Mouse (Mus musculus) stomach, embryonic 16.5 days (tissue): ENCODE data around the gene Taok1. TPM values are rescaled to one million over a fixed set of nuclear protein-coding genes. Genes with fewer than 3 reads are reported as not detected.

ENCODE experiments used
- ATAC-seq: fragments of 200-750 bp; cut with Nextera tagmentation; 2 replicates; pipeline ENCODE4 v1.8.0; 2017; ENCODE audit warnings: moderate number of reproducible peaks, moderate TSS enrichment; ENCODE audit not compliant: insufficient read depth, low FRiP score
- H3K27ac ChIP-seq: fragments of 300-500 bp; sonication (generic); 2 replicates; pipeline ENCODE4 v1.5.1; 2014; ENCODE audit warnings: low read length
- H3K27me3 ChIP-seq: fragments of 300-500 bp; sonication (generic); 2 replicates; pipeline ENCODE4 v1.6.1; 2014; ENCODE audit warnings: low read length, control low read depth, mixed read lengths; ENCODE audit not compliant: control insufficient read depth, insufficient read depth
- H3K36me3 ChIP-seq: fragments of 300-500 bp; sonication (generic); 2 replicates; pipeline ENCODE4 v1.6.1; 2014; ENCODE audit warnings: low read length; ENCODE audit not compliant: control insufficient read depth, insufficient read depth
- H3K4me1 ChIP-seq: fragments of 300-500 bp; sonication (generic); 2 replicates; pipeline ENCODE4 v1.6.1; 2014; ENCODE audit warnings: low read length, control low read depth, mixed read lengths; ENCODE audit not compliant: control insufficient read depth, insufficient read depth
- H3K4me2 ChIP-seq: fragments of 300-500 bp; sonication (generic); 2 replicates; pipeline ENCODE4 v1.6.1; 2014; ENCODE audit warnings: low read depth, low read length, mixed read lengths
- H3K4me3 ChIP-seq: fragments of 300-500 bp; sonication (generic); replicated peaks from 2 replicates; pipeline ENCODE4 v1.5.1; 2014; ENCODE audit warnings: mild to moderate bottlenecking, low read length
- H3K9ac ChIP-seq: fragments of 300-500 bp; sonication (generic); 2 replicates; pipeline ENCODE4 v1.6.1; 2014; ENCODE audit warnings: low read length
- H3K9me3 ChIP-seq: fragments of 300-500 bp; sonication (generic); replicated peaks from 2 replicates; pipeline ENCODE4 v1.6.1; 2016; ENCODE audit warnings: low read length, control low read depth; ENCODE audit not compliant: control insufficient read depth
- WGBS: fragments of 180-500 bp; shearing (Covaris S2); extraction: QIAGEN DNeasy Blood & Tissue Kit; methylation state at CpG from one replicate; pipeline ENCODE4 v1.1.7; 2014; 5-methylcytosine and 5-hydroxymethylcytosine counted together
- polyA plus RNA-seq: library from polyadenylated mRNA; unstranded; fragments of >200 nt; fragmentation: Nextera tagmentation; extraction: Ambion mirVana; gene quantifications from 2 replicates; pipeline ENCODE4 v1.2.1, GENCODE M21; 2015

The Taok1 gene
- polyA plus RNA-seq, 1 experiment from 2014 or later, result 11.5 TPM

GRCm38 (mm10) chr11:77506273-77506672, 101.3 kb downstream of the Taok1 start:
- Histone ChIP-seq H3K27me3 (no peaks in the 10 kb centered on the region), H3K4me3 (no peak overlapping the region), H3K4me1 (peaks cover 8% of the 10 kb centered on the region), H3K9ac (no peak overlapping the region), H3K4me2 (no peak overlapping the region), H3K27ac (no peak overlapping the region), H3K36me3 (peaks cover 32% of the 10 kb centered on the region), H3K9me3 (no peaks in the 10 kb centered on the region)
- WGBS, result 79% methylated on average over 14 of the region's 14 CpGs
- ATAC-seq, result no peak

- Histone ChIP-seq H3K4me3 (no peak overlapping the region), H3K4me1 (peaks cover 10% of the 10 kb centered on the region), H3K9me3 (no peaks in the 10 kb centered on the region), H3K27me3 (no peaks in the 10 kb centered on the region), H3K4me2 (no peak overlapping the region), H3K27ac (no peak overlapping the region), H3K36me3 (peaks cover 39% of the 10 kb centered on the region), H3K9ac (no peak overlapping the region)
- ATAC-seq, result no peak
- WGBS, result 83% methylated on average over 22 of the region's 22 CpGs
Observed at GRCm38 (mm10) chr11:77505291-77505980, 102.2 kb downstream of the Taok1 start.

GRCm38 (mm10) chr11:77504377-77504776, 103.2 kb downstream of the Taok1 start:
- 90% methylated on average over 19 of the region's 19 CpGs for WGBS
- Histone ChIP-seq H3K4me3 (no peak overlapping the region), H3K36me3 (peaks cover 38% of the 10 kb centered on the region), H3K4me2 (no peak overlapping the region), H3K27me3 (no peaks in the 10 kb centered on the region), H3K4me1 (peaks cover 10% of the 10 kb centered on the region), H3K27ac (no peak overlapping the region), H3K9me3 (no peaks in the 10 kb centered on the region), H3K9ac (no peak overlapping the region)
- ATAC-seq, result no peak

DNA sequence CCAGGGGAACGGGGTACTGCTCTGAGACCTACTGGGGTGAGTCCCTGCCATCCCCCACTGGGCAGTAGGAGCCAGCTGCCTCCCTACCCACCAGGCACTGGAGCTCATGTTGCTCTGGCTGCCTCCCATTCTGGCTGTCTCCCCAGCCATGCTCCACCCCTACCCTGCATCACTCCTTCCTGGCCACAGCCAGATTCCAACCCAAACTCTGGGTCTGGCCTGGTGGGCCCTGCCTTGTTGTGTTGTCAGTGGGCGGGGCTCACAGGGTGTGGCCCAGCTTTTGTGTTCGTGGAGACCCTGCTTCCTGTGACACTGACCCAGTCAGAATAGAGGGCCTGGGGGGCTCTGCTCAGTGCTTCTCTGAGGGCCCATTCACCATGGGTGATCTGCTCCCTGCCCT, 104.1 kb downstream of the Taok1 start:
- Histone ChIP-seq H3K27ac (peak overlapping the region; percentile 55; the same call in 1 of the 2 replicates), H3K9me3 (no peaks in the 10 kb centered on the region), H3K36me3 (peaks cover 39% of the 10 kb centered on the region), H3K27me3 (no peaks in the 10 kb centered on the region), H3K4me1 (peaks cover 12% of the 10 kb centered on the region), H3K4me3 (no peak overlapping the region), H3K9ac (0 out of 2 replicates have a peak overlapping the region, but pooled peaks have one; percentile 19), H3K4me2 (no peak overlapping the region)
- 57% methylated on average over 3 of the region's 3 CpGs for WGBS
- peak; percentile 9; the same call in 1 of the 2 replicates for ATAC-seq

GRCm38 (mm10) chr11:77502481-77502880, 105.1 kb downstream of the Taok1 start:
- ATAC-seq, result no peak
- peaks cover 39% of the 10 kb centered on the region for H3K36me3 ChIP-seq
- no peak overlapping the region for H3K4me2 ChIP-seq
- peaks cover 17% of the 10 kb centered on the region for H3K4me1 ChIP-seq
- peak overlapping the region; percentile 34; the same call in 1 of the 2 replicates for H3K27ac ChIP-seq
- H3K27me3 ChIP-seq, result no peaks in the 10 kb centered on the region
- H3K9me3 ChIP-seq, result no peaks in the 10 kb centered on the region
- 75% methylated on average over 6 of the region's 6 CpGs for WGBS
- H3K4me3 ChIP-seq, result no peak overlapping the region
- H3K9ac ChIP-seq, result no peak overlapping the region

DNA sequence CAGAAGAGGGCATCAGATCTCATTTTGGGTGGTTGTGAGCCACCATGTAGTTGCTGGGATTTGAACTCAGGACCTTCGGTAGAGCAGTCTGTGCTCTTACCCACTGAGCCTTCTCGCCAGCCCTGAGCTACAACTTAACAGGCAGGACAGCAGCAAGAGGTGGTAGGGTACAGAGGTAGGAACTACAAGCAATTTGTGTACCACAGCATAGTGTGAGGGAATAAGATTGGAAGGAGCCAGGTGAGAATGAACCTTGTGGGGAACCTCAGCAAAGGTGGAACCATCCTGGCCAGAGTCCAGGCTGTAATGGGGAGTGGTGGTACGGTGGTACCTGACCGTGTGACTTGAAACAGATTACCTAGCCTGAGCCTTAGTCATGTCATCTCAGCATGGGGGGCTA, 105.6 kb downstream of the Taok1 start:
- Histone ChIP-seq H3K9me3 (no peaks in the 10 kb centered on the region), H3K4me3 (no peak overlapping the region), H3K9ac (no peak overlapping the region), H3K27ac (no peak overlapping the region), H3K4me1 (peaks cover 21% of the 10 kb centered on the region), H3K36me3 (peaks cover 39% of the 10 kb centered on the region), H3K4me2 (no peak overlapping the region), H3K27me3 (no peaks in the 10 kb centered on the region)
- ATAC-seq, result no peak
- WGBS, result 90% methylated on average over 4 of the region's 4 CpGs

DNA sequence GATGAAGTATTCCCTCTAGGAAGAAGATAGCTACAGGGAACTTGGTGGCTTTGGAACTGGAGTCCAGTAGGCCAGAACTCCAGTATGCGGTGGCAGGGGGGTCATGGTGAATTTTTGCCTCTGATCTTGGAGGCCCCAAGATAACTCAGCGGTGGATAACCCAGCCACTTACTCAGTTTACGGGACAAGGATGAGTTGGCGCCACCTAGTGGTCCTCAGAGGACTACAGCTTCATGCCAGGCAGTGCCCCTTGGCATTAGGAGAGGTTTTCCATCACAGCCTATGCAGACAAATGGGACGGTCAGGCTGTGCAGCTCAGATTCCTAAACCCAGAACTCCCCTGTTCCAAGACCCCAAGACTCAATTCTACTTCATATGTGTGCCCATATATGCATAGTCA, 106.2 kb downstream of the Taok1 start:
- peaks cover 33% of the 10 kb centered on the region; the same call in 1 of the 2 replicates for H3K36me3 ChIP-seq
- 24% methylated on average over 5 of the region's 5 CpGs for WGBS
- H3K9ac ChIP-seq, result no peak overlapping the region
- peaks cover 24% of the 10 kb centered on the region for H3K4me1 ChIP-seq
- H3K27ac ChIP-seq, result no peak overlapping the region; the same call in 1 of the 2 replicates
- H3K27me3 ChIP-seq, result no peaks in the 10 kb centered on the region
- ATAC-seq, result no peak; the same call in 1 of the 2 replicates
- no peak overlapping the region for H3K4me3 ChIP-seq
- H3K9me3 ChIP-seq, result no peaks in the 10 kb centered on the region
- no peak overlapping the region for H3K4me2 ChIP-seq

DNA sequence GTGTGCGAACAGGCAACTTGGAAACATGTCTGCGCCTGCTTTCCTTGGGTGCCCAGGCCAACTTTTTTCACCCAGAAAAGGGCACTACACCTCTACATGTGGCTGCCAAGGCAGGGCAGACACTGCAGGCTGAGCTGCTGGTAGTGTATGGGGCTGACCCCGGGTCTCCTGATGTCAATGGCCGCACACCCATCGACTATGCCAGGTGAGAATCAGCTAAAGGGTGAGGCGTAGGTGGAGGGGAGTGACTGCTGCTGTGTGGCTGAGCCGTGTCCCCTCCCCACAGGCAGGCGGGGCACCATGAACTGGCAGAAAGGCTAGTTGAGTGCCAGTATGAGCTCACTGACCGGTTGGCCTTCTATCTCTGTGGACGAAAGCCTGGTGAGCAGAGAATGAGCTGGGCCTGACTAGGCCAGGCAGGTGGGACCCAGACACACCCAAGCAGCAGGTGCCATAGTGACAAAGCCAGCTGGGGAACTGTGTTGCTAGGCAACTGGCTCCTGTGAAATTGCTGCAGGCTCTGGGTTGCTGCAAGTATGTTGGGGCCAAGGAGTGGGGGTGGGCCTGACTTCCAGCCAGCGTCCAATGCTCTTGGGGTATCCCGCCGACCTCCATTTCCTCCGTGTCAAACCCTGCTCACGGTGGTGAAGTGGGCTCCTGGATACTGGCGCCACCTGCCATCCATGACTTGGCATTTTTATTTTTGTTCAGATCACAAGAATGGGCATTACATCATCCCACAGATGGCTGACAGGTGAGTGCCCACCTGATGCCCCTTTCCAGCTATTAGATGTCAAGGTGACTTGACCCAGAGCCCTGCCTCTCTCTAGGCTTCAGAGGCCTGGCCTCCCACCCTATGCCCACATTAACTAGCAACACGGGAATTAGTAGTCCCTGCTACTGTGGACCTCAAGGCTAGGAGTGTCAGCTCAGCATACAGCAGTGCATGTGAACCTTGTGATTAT, 107.0 kb downstream of the Taok1 start:
- Histone ChIP-seq H3K36me3 (peaks cover 28% of the 10 kb centered on the region; the same call in 1 of the 2 replicates), H3K9ac (no peak overlapping the region), H3K4me1 (peaks cover 31% of the 10 kb centered on the region), H3K4me2 (no peak overlapping the region), H3K27me3 (no peaks in the 10 kb centered on the region), H3K4me3 (no peak overlapping the region), H3K27ac (no peak overlapping the region; the same call in 1 of the 2 replicates), H3K9me3 (no peaks in the 10 kb centered on the region)
- 72% methylated on average over 17 of the region's 17 CpGs for WGBS
- no peak for ATAC-seq

DNA sequence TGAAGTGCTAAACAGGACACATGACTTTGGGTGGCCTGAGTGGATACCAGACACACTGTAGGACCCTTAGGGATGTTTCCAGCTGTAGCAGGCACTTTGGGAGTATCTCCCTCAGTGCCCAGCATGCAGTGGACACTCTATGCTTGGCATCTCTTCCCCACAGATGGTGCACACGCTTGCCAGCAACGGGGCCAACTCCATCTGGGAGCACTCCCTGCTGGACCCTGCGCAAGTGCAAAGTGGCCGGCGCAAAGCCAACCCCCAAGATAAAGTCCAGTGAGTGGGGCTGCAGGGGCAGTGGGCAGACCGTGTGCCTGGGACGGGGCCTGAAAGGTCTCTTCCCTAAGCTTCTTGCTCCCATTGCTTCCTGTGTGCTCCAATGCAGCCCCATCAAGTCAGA, 108.3 kb downstream of the Taok1 start:
- Histone ChIP-seq H3K27me3 (no peaks in the 10 kb centered on the region), H3K4me1 (peaks cover 41% of the 10 kb centered on the region), H3K4me3 (no peak overlapping the region), H3K9ac (no peak overlapping the region), H3K27ac (no peak overlapping the region), H3K36me3 (0 out of 2 replicates have a peak, but pooled peaks cover 17% of the 10 kb centered on the region), H3K4me2 (no peak overlapping the region), H3K9me3 (no peaks in the 10 kb centered on the region)
- no peak for ATAC-seq
- 84% methylated on average over 7 of the region's 7 CpGs for WGBS
